Mouse (Mus musculus) cerebellum, adult (tissue): Measurements from ENCODE around the gene Hecw2.

ENCODE experiments used
- ATAC-seq: cut with Nextera tagmentation; 2 replicates; pipeline ENCODE4 v1.9.2; 2017; ENCODE audit warnings: mild to moderate bottlenecking, moderate library complexity, mixed read lengths; ENCODE audit not compliant: insufficient number of reproducible peaks, low FRiP score, low TSS enrichment

Hecw2 gene

DNA sequence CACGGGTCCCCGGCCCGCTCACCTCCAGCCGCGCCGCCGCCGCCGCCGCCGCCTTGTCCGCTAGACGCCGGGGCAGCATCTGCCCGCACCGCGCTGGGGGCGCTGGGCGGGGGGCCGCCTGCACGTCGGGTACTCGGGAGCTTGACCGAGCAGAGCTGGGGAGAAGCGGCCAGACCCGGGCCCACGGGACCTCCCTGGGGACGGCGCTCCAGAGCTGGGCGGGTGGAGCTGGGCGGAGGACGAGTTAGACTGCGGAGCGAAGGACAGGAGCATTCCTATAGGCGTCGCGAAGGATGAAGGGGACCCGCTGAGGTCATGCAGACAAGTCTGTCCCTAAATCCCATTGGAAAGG is at the start of gene Hecw2:
Gene Hecw2 (minus strand): TSS at position 215 of the 352 bp plus-strand sequence.
- ATAC-seq, result peak; percentile 67

DNA sequence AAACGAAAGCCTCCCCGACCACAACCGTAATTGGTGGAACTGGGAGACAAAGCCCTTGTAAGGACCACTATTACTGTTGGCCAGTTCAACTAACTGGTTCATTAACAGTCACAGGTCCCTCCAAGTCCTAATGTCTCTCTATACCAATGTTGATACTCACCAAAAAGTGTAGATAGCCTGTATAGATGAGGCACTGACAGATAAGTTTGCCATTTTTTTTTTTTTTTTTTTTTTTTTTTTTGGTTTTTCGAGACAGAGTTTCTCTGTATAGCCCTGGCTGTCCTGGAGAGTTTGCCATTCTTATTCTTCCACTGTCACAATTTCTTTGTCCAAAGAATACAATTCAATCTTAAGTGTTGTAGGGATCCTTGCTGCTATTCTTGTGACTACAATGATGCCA is 47.8 kb upstream of the Hecw2 start:
- ATAC-seq, result no peak

DNA sequence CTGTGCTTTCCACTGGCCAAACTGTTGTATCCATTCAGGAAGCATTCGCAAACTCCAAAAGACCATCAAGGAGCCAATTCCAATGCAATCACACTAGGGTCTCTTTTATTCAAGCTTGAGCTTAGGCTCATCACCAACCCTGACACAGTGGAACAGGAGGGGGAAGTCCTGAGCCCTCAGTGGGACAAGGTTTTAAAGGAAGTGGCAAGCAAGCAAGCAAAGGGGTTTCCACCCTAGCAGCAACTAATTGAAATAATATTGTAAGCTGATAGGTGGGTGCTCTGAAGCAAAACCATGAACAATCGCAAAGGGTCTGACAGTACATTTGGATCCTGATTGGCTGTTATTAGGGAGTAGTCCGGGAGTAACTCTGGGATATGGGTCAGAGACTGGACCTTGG is 25.3 kb upstream of the Hecw2 start:
- ATAC-seq, result no peak

DNA sequence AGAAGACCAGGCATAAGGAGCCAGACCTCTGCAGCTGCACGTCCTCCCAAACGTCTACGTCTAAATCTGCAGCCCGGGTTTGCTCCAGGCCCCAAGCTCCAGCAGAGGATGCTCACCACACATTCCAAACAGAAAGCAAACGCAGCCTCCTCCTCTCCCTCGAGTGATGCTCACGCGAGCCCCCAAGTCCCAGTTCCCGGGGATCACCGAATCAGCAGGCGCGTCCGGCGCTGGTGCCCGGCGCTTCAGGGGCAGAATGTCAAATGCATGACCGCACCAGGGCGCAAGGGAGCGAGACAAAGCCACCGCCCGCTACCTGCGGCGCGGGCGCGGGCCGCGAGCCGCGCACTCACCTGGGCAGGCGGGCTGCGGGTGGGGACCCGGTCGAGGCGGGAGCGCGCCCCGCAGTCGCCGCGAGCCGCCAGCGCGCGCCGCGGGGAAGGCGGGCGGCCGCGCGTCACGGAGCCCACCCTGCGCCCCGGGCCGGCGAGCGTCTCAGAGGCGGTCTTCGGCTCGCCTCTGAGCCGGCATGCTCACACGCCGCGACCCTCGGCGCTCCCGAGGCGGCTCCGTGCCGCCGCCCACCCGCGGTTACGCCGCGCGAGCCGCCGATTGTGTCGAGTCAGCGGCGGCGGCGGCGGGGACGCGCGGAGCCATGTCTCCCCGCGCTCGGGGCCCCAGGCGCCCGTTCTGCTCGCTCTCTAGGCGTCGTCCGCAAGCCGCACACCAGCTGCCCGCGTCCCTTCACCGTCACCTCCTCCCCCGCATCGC is 600 bp downstream of the Hecw2 start:
- peak; percentile 75 for ATAC-seq

DNA sequence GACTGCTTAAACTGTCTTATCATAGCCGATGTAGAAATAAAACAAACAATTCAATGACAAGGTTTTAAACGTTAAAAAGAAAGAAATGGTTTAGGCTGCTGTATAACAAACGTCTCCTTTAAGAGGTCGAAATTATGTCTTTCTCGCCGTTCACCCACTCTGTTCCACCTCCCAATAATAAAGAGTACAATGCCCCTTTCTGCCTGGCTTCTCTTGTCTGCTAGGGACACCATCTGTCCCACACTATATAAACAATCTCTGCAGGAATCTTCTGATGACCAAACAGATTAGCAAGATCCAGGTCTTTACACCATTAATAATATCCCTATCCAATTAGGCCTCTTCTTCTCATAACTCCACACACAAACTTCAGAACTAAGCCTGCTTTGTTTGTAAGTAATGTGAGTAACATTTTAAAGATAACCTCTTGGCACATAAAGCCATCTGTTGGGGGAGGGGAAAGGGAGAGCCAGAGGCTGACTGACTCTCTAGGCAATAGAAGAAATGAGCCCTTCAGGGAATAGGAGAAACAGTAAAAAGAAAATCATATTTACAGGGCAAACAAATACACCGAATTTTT is 1.7 kb downstream of the Hecw2 start:
- peak; percentile 55 for ATAC-seq

DNA sequence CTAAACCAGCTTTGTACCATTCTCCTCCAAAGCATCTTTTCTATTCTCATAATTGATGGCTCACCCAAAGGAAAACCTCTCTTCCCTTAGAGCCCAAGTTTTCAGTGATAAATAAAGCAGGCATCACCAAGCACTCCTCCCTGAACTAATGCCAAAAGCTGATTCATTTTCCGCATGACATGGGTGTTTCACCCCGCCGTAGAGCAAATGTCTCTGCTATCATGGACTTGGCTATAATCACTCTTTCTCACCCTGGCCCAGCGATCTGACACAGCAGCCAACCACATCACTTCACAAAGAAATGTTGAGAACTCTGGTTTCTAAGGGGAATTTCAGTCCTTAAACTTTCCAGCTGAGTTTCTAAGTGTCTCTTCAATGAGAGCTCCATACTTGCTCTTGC is 7.4 kb downstream of the Hecw2 start:
- ATAC-seq, result no peak

DNA sequence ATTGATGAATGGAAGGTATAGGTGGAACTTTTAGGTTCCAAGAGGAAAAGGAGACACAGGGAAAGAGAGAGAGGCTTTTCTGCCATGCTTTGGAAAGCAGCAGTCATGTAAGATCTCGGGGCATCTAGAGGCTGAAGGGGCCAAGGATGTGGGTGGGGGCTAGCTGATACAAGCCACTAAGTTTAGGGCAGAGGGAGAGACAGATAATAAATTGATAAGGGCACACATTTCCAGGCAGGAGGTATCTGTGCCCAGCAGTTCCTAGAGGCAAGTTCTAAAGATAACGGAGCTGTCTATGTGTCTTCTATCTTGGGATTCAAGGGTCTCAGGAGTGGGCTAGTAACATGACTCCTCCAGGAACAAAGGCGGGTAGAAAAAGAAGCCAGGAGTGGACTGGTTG is 8.6 kb downstream of the Hecw2 start:
- no peak for ATAC-seq

DNA sequence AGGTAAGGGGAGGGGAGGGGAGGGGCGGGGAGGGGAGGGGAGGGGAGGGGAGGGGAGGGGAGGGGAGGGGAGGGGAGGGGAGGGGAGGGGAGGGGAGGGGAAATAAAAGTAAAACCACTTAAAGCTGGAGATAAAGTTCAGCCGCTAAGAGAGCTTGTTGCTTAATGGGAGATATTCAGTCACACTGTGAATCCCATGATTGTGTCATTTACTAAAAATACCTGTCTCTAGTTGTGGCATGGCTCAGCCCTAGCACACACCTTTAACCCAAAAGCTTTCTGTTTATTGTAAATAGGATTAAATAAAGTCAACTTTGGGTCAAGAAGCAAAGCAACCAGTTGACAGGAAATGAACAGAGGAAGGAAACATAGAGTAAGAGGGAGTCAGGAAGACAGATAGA is 14.3 kb downstream of the Hecw2 start:
- no peak for ATAC-seq

DNA sequence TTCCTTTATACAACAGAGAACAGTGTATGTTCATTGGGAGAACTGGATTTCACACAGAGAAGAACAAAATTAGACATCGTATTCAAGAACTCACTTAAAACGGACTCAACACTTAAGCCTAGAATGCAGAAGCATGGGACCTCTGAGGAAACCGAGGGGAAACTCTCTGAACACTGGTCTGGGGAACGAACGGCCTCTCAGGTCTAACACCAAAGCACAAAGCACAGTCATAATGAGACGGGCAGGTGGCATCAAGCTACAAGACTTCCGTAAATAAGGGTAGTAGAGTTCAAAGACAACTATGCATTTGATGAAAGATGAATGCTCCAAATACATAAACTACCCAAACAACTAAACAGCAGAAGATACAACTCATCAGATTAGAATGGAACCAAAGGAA is 15.8 kb downstream of the Hecw2 start:
- ATAC-seq, result no peak

DNA sequence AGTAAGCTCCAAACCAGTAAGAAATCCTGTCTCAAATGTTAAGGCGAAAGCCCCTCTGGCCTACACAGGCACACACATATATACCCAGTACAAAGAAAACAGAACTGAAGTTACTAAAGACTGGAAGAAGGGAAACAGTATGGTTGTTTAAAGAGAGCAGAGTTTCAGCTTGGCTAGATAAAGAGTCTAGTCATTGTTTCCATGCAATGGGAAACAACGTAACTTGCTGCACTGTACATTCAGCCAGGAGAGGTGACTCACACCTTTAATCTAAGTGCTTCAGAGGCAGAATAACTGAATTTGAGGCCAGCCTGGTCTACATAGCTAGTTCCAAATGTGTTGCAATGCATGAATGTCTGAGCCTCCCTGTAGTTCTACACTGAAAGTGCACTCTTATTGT is 18.4 kb downstream of the Hecw2 start:
- no peak for ATAC-seq

DNA sequence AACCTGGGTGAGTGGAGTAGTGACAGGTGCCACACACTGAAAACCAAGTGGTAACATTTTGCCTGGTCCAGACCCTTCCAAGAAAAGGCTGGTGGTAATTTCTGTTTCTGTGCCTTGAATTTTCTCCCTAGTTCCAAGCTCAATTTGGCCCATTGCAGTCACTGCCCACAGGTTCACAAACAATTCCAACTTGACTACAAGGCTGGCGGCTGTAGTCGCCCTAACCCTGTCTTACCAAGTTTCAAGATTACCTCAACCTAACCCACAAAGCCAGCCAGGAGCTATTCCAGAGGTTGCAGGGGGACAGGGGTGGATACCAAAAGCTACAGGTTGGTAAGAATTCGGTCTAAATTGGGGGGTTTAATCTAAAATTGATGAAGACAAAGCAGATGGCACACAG is 27.0 kb downstream of the Hecw2 start:
- ATAC-seq, result no peak

DNA sequence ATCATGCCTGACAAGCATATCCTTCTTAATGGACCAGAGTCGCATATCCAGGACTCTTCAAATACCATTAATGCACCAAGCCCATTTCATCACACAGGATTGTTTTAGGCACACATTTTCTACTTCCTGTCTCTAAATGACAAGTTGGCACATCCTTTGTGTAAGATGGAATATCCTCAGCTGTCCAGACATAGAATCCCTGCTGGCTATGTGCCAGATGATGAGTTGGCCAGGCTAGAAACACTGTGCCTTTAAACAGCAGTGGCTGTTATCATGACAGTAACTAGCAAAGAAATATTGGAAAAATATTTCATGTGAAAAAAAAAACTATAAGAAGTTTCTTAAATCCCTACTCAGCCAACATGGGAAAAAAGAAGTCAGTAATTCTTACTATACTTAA is 35.4 kb downstream of the Hecw2 start:
- ATAC-seq, result peak; percentile 61; the same call in 1 of the 2 replicates

DNA sequence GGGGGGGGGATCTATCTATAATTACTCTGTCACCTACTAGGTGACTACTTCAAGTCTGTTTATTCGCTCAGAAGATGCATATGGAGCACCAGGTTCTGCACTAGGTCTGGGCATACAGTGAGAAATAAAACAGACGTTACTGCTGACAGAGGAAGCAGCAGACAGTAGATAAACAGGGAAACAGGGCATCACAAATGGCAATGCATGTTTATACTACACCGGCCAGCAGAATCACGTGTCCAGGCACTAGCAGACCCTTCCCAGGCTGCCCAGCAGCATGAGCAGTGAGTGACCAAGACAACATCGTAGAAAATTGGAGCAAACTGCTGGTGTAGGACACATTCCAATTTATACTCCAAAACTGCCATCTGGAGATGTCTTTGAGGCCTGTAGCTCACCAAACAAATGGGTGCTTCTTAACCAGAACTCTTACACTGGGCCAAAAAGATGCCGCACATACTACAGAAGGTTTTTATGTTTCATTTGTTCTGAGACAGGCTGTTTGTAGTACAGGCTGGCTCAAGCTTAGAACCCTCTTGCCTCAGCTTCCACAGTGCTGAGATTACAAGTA is 41.7 kb downstream of the Hecw2 start:
- ATAC-seq, result peak; percentile 69

DNA sequence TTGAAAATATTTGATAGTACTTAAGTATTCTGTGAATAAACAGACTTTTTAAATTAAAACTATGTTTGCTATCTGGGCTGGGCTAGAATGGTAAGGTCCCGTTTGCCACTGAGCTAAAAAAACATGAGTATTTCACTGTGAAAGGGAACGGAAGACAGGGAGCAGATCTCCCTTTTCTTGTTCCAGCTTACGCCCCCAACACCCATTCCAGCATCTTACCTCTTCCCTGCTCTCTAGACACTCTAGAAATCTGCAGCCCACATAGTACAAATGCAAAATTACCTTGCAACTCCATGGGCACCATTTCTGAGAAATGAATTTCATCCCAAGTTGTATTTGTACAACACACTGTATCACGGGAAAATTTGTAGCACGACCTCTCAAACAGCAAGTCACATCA is 49.9 kb downstream of the Hecw2 start:
- ATAC-seq, result no peak

DNA sequence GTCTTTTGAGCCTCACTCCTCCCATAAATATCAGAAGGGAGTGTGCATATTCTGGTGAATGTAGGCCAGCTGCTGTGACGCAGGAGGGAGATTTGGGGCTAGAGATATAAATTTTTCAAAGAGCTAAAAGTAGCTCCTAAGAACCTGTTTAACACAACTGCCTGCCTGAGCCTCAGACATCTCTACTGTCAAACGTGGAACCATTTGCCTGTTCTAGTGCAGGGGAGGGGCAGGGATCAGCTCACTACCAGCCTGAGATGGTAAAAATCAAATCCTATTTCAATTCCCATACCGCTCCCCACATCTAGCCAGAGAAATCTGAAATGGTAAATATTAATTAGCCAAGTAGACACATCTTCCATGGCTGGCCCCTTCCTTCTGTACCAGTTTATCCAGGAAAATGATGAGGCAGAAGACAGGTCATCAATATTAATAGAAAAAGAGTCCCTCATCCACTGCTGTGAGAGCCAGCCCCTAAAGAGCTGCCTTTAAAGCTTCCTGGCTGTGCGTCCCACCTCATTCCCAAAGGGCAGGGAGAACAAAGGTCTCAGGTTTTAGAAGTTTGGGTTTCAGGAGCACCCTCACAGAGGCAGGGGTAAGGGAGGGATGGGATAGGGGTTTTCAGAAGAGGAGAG is 61.0 kb downstream of the Hecw2 start:
- no peak for ATAC-seq

DNA sequence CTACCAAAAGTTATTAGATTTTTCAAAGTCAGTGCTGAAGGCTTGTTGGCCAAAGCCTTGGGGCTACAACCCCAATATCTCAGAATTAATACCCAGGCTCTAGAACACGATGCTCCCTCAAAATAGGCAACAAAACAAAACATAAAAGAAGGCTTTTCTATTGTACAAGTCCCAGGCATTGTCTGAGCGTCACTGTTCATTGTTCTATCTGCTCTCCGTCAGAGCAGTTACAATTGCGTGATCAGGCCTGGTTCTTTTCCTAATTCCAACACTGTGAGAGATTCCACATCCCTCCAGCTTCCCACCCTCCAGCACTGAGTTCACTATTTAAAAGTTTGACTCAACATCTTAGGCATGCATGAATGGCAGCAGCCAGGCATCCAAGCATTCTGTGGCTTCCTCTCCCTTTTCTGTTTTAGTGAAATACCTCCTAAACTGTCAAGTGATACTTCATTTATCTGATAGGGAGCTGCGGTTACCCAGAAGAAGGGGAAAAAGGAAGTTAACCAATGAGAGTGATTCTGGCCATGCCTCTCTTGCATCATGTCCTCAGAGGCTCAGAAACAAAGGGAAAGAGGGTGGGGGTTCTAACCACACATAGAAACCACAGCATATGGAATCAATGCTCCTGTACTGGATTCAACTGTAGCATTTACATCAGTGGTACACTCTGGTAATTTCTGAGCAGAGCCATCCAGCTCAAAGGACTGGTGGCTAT is 66.1 kb downstream of the Hecw2 start:
- ATAC-seq, result no peak

DNA sequence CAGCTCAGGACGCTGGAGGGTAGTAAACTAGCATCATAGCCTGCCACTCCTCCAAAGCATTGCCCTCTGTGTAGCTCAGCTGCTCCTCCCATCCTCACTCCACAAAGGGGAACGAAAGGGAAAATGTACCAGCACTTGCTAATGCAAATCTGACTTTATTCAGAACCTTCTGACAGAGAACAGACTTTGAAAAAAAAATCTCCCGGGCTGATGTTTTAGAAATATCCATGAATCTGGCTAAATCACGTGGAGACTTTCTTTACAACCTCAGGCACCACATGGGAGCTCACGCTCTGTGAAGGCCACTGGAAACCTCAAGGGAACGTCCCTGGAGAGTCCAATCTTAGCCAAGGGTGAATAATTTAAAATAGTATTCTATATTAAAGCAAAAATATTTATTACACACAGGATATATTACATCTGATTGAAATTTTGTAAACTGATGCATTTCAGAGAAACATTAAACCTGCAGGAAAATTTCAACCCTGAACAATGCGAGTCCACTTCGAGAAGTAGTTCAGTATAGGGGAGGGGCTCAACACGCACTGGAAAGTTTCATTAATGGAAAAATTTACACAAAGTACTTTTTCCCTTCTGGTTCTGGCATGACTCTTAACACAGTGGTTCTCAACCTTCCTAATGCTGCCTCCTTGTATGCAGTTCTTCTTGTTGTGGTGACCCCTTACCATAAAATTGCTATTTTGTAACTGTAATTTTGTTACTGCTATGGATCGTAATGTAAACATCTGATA is 67.8 kb downstream of the Hecw2 start:
- ATAC-seq, result no peak

DNA sequence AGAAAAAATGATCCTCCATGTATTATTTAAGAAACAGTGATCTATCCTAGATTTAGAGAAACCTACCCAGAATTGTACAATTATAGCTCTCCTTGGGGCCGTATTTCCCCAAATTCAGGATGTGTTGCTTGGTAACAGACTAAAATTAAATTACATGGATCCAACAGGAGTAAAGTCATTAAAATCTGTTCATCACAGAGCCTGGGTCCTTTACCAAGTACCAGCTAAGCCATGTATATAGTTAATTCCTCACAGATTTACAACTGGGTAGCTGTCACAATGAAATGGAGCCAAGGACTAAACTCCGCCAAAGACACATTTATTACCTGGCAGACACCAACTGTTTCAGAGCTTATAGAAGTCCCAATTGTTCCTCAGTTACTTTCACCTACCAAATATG is 72.4 kb downstream of the Hecw2 start:
- no peak for ATAC-seq

DNA sequence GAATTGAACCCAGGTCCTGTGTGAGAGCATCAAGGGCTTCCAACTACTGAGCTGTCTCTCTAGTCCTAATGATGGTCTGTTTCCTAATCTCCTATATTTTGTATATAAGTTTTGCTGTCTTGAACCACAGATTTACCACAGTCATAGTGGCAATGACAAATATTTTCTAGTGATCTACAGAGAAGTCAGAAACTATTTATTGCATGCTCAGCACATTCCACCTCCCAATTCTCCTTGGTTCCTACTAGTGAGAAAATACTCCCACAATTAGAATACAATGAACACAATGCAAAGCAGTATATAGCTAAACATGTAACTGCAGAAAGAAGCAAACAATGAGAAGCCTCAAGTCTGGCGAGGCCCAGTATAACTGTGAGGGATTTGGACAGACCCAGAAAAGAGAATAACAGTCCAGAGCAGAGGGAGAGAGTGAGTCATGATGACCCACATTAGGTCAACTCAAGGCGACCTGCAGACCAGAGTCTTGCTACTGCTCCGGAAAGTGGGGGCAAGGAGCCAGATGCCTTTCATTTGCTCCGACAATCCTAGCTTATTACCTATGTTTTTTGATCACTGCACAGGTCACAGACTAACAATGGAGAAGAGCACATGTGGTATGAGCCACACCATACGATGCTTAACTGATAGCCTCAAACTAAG is 73.8 kb downstream of the Hecw2 start:
- no peak for ATAC-seq
